Mouse (Mus musculus) lung, adult 2 months (tissue): ENCODE data around the gene Tex264. TPM values are rescaled to one million over a fixed set of nuclear protein-coding genes. Genes with fewer than 3 reads are reported as not detected.

Experiments used
- DNase-seq: peaks from one replicate; pipeline ENCODE4 v3.0.0; 2022
- H3K4me1 ChIP-seq: fragments of 200-500 bp; 2 replicates; pipeline ENCODE4 v1.6.1; 2011; ENCODE audit warnings: low read length; ENCODE audit not compliant: control insufficient read depth, insufficient read depth
- H3K4me3 ChIP-seq: fragments of 200-500 bp; replicated peaks from 2 replicates; pipeline ENCODE3; 2011; ENCODE audit warnings: low read depth, mild to moderate bottlenecking, control low read depth, low read length; ENCODE audit errors: extremely low read depth
- CTCF ChIP-seq: fragments of 200-500 bp; IDR thresholded peaks from 2 replicates; pipeline ENCODE4 v1.5.1; 2011; ENCODE audit warnings: mild to moderate bottlenecking, low read length, control low read depth; ENCODE audit not compliant: insufficient read depth
- POLR2A ChIP-seq: fragments of 200-500 bp; IDR thresholded peaks from 2 replicates; pipeline ENCODE4 v1.6.1; 2011; ENCODE audit warnings: low read depth, mild to moderate bottlenecking, control low read depth, low read length, borderline replicate concordance; ENCODE audit errors: extremely low read depth
- WGBS: fragments of 180-500 bp; shearing (Covaris S2); methylation state at CpG from one replicate; pipeline ENCODE4 v1.1.7; 2018; 5-methylcytosine and 5-hydroxymethylcytosine counted together
- polyA plus RNA-seq: library from polyadenylated mRNA; depleted of rRNA; stranded (reverse); fragments of >200 nt; gene quantifications from 2 replicates; pipeline ENCODE4 v1.2.3, GENCODE M21; 2012; rRNA removed

The Tex264 gene
- polyA plus RNA-seq, 1 experiment: 103 TPM

GRCm38 (mm10) chr9:106614616-106615015, 71.1 kb downstream of the Tex264 start:
- 25% methylated on average over 3 of the region's 3 CpGs for WGBS
- H3K4me1 ChIP-seq: no peaks in the 10 kb centered on the region
- DNase-seq: no peak
- H3K4me3 ChIP-seq: no peak overlapping the region
- TF ChIP-seq POLR2A (no peak), CTCF (no peak)

DNA sequence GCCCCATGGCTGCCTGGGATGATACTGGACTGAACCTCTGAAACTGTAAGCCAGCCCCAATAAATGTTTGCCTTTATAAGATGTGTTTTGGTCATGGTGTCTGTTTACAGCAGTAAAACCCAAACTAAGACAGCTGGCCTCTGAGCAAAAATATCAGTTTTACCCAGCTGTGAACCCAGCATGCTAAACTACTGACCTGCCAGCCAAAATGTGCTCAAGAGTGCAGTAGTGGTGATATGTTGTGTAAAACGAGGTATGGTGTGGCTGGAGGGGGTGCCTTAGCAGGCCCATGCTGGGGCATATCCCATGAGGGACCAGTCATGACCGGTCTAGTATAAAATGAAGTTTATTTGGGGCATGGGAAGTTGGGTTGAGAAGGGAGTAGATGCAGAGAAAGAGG, 71.8 kb downstream of the Tex264 start:
- no peak overlapping the region for H3K4me3 ChIP-seq
- DNase-seq: no peak
- 46% methylated on average over 2 of the region's 2 CpGs for WGBS
- TF ChIP-seq POLR2A: no peak
- H3K4me1 ChIP-seq: no peaks in the 10 kb centered on the region

GRCm38 (mm10) chr9:106610727-106611126, 75.0 kb downstream of the Tex264 start:
- no peak for DNase-seq
- 81% methylated on average over 4 of the region's 4 CpGs for WGBS
- H3K4me3 ChIP-seq: no peak overlapping the region
- no peaks in the 10 kb centered on the region for H3K4me1 ChIP-seq
- TF ChIP-seq CTCF (no peak), POLR2A (no peak)

Other genes starting within 250 kb of the Tex264 start
- 6.5 and 10.0 TPM in 2 replicates for gene Acy1, start 247.6 kb downstream of the Tex264 start, polyA plus RNA-seq
- 80.0 and 80.9 TPM in 2 replicates for gene Abhd14b, start 238.5 kb downstream of the Tex264 start, polyA plus RNA-seq
- gene Abhd14a, start 238.2 kb downstream of the Tex264 start, polyA plus RNA-seq: 27.2 and 34.4 TPM in 2 replicates
- 68.5 and 70.7 TPM in 2 replicates for gene Pcbp4, start 232.6 kb downstream of the Tex264 start, polyA plus RNA-seq
- gene Gpr62, start 220.0 kb downstream of the Tex264 start, polyA plus RNA-seq: 0.19 and 0.50 TPM in 2 replicates
- 27.4 and 29.2 TPM in 2 replicates for gene Rrp9, start 210.0 kb downstream of the Tex264 start, polyA plus RNA-seq
- gene Parp3, start 209.0 kb downstream of the Tex264 start, polyA plus RNA-seq: 65.2 and 74.3 TPM in 2 replicates
- 0.30 TPM in 1 of 2 replicates, not detected in the other for gene Iqcf1, start 186.0 kb downstream of the Tex264 start, polyA plus RNA-seq
- gene Iqcf5, start 171.4 kb downstream of the Tex264 start, polyA plus RNA-seq: 0.27 TPM in 1 of 2 replicates, not detected in the other
- not detected in 2 replicates for gene Iqcf3, start 124.3 kb downstream of the Tex264 start, polyA plus RNA-seq
- gene Iqcf4, start 114.9 kb downstream of the Tex264 start, polyA plus RNA-seq: not detected in 2 replicates
- not detected in 2 replicates for gene Iqcf6, start 59.3 kb downstream of the Tex264 start, polyA plus RNA-seq
- not detected in 2 replicates for gene Grm2, start 29.8 kb downstream of the Tex264 start, polyA plus RNA-seq
- gene Rad54l2, start 103.3 kb upstream of the Tex264 start, polyA plus RNA-seq: 24.5 and 29.0 TPM in 2 replicates
- gene Dcaf1, start 135.9 kb upstream of the Tex264 start, polyA plus RNA-seq: 9.3 and 13.5 TPM in 2 replicates
- 13.2 and 13.6 TPM in 2 replicates for gene Rbm15b, start 201.5 kb upstream of the Tex264 start, polyA plus RNA-seq
- 13.8 and 15.2 TPM in 2 replicates for gene Manf, start 206.1 kb upstream of the Tex264 start, polyA plus RNA-seq